Mouse (Mus musculus) liver, embryonic 14.5 days (tissue): ENCODE results near the gene Snrpd3.

Experiments used
- CTCF ChIP-seq: IDR thresholded peaks from 2 replicates; pipeline ENCODE4 v1.5.1; 2016; ENCODE audit warnings: antibody characterized with exemption, low read depth, control low read depth
- EP300 ChIP-seq: IDR thresholded peaks from 2 replicates; pipeline ENCODE4 v1.6.1; 2016; ENCODE audit warnings: antibody characterized with exemption, low read depth

GRCm38 (mm10) chr10:75479955-75480354 is 37.4 kb upstream of the Snrpd3 start:
- TF ChIP-seq CTCF (no peak), EP300 (no peak)
